Mouse (Mus musculus) mouse embryonic stem cell (cell line): Measurements from ENCODE around the gene Lag3.

Experiments used
- in situ Hi-C, 2 experiments: fragments of 300-500 bp; cut with MboI; formaldehyde crosslinking; loops; 1 replicate in 1 of 2; 3 replicates in 1 of 2; pipeline ENCODE4 v1.14.3; 2019 to 2020; ENCODE audit warnings: low sequenced_read_pairs in 2 of 2, low pct_unique_long_range_greater_than_20kb in 1 of 2, mixed read lengths in 1 of 2; ENCODE audit not compliant: unreplicated experiment in 1 of 2

Gene Lag3

GRCm38 (mm10) chr6:124911533-124912218 is at the start of gene Lag3:
Gene Lag3 (minus strand): TSS chr6:124911705.
- in situ Hi-C loops, result no loop called here

DNA sequence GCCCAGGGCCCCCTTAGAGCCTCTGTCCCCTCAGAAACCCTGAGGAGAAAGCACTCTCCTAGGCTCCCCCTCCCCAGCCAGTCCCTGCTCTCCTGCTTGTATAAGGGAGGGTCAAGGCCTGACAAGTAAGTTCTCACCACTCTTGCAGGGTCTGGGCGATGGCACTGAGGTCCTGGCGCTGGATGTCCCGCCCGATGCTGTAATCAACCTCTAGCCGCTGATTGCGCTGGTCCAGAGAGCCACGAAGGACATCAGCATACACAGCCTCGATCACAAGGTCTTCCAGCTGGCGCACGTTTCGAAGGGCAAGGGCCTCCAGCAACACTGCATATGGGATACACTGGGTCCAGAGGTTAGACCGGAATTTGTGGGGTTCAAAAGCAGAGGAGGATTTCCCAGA is 49.5 kb upstream of the Lag3 start:
- in situ Hi-C loops, result no loop called here

DNA sequence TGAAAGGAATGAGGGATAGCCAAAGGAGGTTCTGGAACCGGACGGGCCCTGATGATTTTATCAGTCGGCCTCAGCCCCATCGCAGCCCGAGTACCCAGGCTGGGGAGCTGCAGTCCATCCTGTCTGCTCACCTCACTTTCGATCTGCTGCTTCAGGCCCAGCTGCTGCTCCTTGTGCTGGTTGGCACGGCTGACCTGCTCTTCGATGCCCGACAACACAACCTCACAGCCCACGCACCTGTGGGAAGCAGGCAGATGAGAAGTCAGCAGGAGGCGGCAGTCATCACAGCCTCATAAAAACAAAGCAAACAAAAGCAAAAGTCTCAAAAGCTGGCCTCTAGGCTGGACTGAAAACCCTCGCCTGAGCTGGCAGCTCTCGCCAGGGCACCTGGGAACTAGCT is 48.5 kb upstream of the Lag3 start:
- in situ Hi-C loops, result no loop called here

- in situ Hi-C loops, result no loop called here
Observed at GRCm38 (mm10) chr6:124958127-124958526, 46.6 kb upstream of the Lag3 start.

DNA sequence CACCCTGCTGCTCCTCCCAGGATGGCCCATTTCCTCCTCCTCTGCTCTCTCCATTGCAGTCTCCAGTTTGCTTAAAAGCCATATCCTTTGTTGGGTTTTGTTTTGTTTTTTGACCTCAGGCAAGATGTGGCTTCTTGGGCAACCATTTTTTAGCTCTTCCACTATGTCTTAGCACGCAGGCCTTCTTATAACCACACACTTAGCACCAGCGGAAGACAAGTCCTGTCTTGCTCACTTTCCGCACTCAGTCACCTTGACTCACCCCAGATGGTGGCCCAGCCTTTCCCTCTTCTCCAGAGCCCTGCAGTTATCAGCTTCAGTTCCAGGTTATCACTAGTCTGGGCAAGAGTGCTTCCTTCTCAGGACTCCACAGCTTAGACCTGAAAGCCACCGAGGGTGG is 43.7 kb upstream of the Lag3 start:
- in situ Hi-C loops, result no loop called here

- in situ Hi-C loops, result no loop called here
Observed at GRCm38 (mm10) chr6:124953991-124954715, 42.6 kb upstream of the Lag3 start.

DNA sequence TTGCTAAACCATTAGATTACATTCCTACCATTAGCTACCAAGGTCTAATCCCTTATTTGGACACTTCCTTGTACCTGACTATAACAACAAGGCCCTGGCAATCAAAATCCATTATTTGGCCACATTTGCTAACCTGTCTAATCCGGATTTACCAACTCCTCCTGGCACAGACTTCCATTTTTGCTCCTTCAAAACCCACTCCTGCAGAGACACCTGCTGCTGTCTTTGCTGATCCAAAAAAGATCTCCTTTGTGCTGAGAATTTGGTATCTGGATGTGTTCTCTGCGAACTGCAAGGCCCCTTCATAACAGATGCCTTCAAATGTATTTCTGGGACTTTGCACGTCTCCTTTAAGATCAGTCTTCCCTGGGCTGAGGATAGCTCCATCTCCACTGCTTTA is 32.0 kb upstream of the Lag3 start:
- in situ Hi-C loops, result no loop called here

DNA sequence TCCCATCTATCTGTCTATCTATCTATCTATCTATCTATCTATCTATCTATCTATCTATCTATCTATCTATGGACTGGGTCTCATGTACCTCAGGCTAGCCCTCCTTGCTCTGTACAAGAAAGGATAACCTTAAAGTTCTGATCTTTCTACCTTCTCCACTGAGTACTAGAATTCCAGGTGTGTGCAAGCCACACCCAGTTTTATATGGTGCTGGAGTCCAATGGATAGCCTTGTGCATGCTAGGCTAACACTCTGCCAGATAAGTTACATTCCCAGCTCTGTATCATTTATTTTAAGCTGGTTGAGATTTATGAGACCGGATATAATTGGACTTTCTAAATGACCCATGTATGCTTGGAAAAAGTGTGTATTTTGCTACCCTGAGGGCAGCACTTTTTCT is 30.2 kb upstream of the Lag3 start:
- in situ Hi-C loops, result no loop called here

GRCm38 (mm10) chr6:124938554-124938953 is 27.0 kb upstream of the Lag3 start:
- in situ Hi-C loops, result no loop called here

- in situ Hi-C loops, result no loop called here
Observed at GRCm38 (mm10) chr6:124937493-124937892, 26.0 kb upstream of the Lag3 start.

DNA sequence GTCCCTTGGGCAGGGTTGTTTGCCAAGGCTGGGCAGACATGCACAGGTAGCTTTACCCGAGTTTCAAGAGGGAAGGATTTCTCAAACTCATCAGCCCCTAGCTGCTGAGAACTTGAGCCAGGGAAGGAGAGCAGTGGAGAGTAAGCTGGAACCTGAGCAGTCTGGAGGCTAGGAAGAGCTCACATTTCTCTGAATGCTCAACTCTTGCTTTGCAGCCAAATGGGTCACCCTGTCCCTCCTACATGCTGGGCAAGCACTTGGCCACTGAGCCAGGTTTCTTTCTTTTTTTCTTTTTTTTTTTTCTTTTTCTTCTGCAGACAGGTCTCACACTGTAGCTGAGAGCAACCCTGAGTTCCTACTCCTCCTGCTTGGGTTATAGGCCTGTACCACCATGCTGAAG is 25.2 kb upstream of the Lag3 start:
- in situ Hi-C loops, result no loop called here

DNA sequence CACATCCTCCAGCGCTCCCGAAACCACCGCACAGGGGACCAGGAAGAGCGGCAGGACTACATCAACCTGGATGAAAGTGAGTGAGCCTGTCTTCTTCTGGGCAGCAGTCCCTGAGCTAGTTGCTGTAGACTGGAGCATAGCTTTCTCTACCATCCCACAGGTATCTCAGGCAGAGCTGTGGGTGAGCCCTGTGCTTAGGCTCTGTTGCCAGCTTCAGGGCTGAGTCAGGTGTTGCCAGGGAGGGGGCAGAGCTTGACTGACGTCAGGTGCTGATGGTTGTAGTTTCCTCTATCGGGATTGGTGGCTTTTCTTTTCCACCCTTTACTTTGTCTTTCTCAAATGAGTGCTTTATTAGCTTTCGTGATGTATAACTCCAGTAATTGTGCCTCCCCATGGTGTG is 23.2 kb upstream of the Lag3 start:
- in situ Hi-C loops, result loop anchor here in 1 of 2 experiments (5.0 kb wide), 1 partner anchor 77 kb away; the partner anchor contains the start of gene P3h3

DNA sequence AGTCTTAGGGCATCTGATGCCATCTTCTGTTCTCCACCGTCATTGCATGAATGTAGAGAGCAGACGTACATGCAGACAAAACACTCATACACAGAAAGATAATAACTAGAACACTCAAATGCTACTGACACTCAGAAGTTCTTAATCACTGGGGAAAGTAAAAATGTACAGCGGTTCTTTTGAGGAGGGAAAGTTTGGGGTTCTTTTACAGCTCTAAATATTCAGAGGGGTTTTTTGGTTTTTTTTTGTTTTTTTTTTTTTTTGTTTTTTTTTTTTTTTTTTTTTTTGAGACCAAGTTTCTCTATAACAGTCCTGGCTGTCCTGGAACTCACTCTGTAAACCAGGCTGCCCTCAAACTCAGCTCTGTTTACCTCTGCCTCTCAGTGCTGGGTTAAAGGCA is 21.6 kb upstream of the Lag3 start:
- in situ Hi-C loops, result loop anchor here in 1 of 2 experiments (5.0 kb wide), 1 partner anchor 76 kb away; the partner anchor contains the start of gene P3h3

DNA sequence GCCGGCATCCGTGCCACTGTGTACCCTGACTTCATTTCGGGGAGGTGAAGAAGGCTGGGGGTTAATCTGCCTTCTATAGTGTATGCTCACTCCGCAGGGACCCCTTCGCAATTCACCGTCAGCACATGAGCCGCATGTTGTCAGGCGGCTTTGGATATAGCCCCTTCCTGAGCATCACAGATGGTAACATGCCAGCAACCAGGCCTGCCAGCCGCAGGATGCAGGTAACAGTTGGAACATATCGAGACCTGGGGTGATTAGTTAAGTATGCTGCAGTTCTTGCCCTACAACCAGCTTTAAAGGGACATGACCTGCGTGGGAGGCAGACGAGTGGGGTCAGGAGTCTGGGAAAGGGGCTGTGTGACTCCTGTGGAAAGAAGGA is 20.8 kb upstream of the Lag3 start:
- in situ Hi-C loops, result loop anchor here in 1 of 2 experiments (5.0 kb wide), 1 partner anchor 75 kb away; the partner anchor contains the start of gene P3h3

- in situ Hi-C loops, result loop anchor here in 1 of 2 experiments (5.0 kb wide), 1 partner anchor 74 kb away; the partner anchor contains the start of gene P3h3
Observed at GRCm38 (mm10) chr6:124931525-124932313, 20.2 kb upstream of the Lag3 start.

DNA sequence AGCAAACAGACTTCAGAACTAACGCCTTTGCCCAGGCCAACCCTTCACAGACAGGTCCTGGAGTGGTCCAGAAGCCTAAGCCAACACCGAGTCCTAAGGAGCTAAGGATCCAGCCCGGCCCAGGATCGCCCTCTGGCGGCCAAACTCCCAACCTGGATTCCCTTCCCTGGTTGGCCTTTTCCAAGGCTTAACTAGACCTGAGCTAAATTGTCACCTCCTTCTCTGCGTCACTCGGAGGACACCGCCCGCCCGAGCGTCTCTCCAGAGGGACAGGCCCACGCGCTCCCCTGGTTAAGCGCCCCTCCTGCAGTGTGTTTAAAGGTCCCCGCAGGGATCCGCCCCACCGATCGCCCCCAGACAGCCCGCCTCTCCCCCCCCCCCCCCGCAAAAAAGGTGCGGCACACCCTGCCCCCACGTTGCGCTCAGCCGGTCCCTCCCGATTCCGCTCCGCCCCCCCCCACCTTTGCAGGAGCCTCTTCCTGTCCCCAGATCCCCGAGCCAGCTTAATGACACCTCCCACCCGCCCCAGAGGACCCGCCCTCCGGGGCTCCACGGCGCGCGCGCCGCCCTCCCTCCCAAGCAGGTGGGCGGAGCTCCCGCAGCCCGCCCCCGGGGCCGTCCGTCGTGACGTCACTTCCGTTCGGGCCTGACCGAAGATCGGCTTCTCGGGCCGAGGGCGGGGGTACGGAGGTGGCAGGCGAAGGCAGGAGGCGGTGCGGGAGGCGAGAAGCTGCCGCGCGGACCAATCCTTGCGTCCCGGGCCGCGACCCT is 19.4 kb upstream of the Lag3 start, which contains the start of gene Mlf2:
Mlf2 (plus strand) TSS at position 633 of the 771 bp plus-strand sequence.
- in situ Hi-C loops, result loop anchor here in 1 of 2 experiments (5.0 kb wide), 1 partner anchor 74 kb away; the partner anchor contains the start of gene P3h3

DNA sequence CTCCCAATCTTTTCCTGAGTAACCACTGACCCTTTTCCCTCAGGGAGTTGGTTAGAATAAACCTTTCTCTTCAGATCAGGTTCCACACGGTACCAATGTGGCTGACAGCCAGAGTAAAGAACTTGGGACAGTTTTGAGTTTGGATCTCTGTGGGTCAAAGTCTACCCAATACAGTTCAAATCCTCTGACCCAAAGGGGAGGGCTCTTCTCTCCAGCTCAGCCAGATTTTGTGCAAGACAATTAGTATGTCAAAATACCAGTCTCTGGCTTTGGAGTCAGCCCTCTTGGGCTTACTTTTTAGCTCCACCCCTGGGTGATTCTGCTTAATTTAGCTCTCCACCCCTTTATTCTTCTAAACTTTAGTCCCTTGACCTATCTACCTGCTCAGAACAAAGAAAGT is 18.7 kb upstream of the Lag3 start:
- in situ Hi-C loops, result loop anchor here in 1 of 2 experiments (5.0 kb wide), 1 partner anchor 73 kb away; the partner anchor contains the start of gene P3h3

DNA sequence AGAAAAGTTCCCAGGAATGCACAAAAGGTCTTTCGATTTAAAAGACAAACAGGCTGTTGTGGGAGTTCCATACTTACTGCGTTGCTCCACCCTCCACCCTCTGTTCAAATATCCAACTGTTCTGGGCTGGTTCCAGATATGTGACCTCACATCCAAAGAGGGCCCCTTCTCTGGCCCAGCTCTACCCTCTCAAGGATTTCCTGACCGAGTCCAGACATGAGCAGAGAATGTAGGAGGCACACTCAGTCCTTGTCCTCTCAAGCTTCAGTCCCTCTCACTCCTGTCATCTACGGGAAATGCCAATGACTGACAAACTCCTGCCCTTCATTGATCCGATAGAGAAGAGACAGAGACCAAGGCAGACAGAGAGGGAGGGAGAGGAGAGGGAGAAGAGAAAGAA is 14.4 kb upstream of the Lag3 start:
- in situ Hi-C loops, result no loop called here
